Mouse (Mus musculus) C2C12 (cell line): ENCODE results near the gene Cubn.

Source experiments
- CTCF ChIP-seq: IDR thresholded peaks from one replicate; pipeline ENCODE4 v1.5.1; 2011; ENCODE audit not compliant: control insufficient read depth, insufficient read depth, insufficient read length
- MYOD1 ChIP-seq: IDR thresholded peaks from one replicate; pipeline ENCODE4 v1.6.1; 2011; ENCODE audit warnings: low read depth; ENCODE audit not compliant: control insufficient read depth, insufficient read length

DNA sequence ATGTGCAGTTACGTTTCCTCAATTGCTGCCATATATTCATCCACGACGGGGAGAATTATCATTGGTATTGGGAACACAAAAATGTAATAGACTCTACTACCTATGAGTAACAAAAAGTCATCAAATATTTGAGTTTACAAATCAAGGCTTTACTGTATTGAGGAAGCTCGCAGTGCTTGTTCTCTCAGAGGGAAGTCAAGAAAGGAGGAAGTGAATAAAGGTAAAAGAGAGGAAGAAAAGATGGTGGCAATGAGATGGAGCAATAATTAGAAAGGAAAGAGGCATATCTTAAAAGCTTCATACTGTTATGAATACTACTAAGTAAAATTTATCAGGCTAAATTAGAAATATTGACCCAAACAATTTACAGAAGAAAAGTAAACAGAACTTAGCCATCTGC, 59.6 kb downstream of the Cubn start:
- TF ChIP-seq CTCF, result no peak
- no peak for TF ChIP-seq MYOD1
